Mouse (Mus musculus) neural tube, embryonic 10.5 days (tissue): Measurements from ENCODE around the gene Milr1.
"Not testable (repeated sequence)": the region's sequence is repeated elsewhere in the genome, so short reads cannot be mapped to it uniquely, and the experiment has no call there.

ENCODE experiments used
- DNase-seq: peaks from one replicate; pipeline ENCODE4 v3.0.0-alpha.2; 2017; ENCODE audit warnings: low spot score; ENCODE audit errors: extremely low spot score

Milr1 gene

GRCm38 (mm10) chr11:106773061-106773460 is 22.0 kb downstream of the Milr1 start:
- DNase-seq = no peak

- no peak for DNase-seq
Measured at GRCm38 (mm10) chr11:106776960-106777359, 25.9 kb downstream of the Milr1 start.

- DNase-seq = no peak
Measured at GRCm38 (mm10) chr11:106777395-106777794, 26.4 kb downstream of the Milr1 start.

- no peak for DNase-seq
Measured at GRCm38 (mm10) chr11:106778132-106778531, 27.1 kb downstream of the Milr1 start.

- DNase-seq = no peak
Measured at GRCm38 (mm10) chr11:106778589-106779387, 27.8 kb downstream of the Milr1 start.

GRCm38 (mm10) chr11:106779388-106780088 is 28.5 kb downstream of the Milr1 start, which contains the start of gene Polg2:
Gene Polg2, minus strand, starts transcription at chr11:106779537.
- DNase-seq = peak; percentile 92

GRCm38 (mm10) chr11:106780089-106780425 is 29.0 kb downstream of the Milr1 start:
- peak; percentile 22 for DNase-seq

GRCm38 (mm10) chr11:106780590-106781220 is 29.7 kb downstream of the Milr1 start:
- no peak for DNase-seq

- not testable (repeated sequence) for DNase-seq
Measured at GRCm38 (mm10) chr11:106782271-106782670, 31.2 kb downstream of the Milr1 start.

- no peak for DNase-seq
Measured at GRCm38 (mm10) chr11:106782841-106783764, 32.1 kb downstream of the Milr1 start.

GRCm38 (mm10) chr11:106784476-106784875 is 33.5 kb downstream of the Milr1 start:
- no peak for DNase-seq

GRCm38 (mm10) chr11:106785043-106785442 is 34.0 kb downstream of the Milr1 start:
- DNase-seq = no peak

- peak; percentile 80 for DNase-seq
Measured at GRCm38 (mm10) chr11:106787131-106788025, 36.4 kb downstream of the Milr1 start.

GRCm38 (mm10) chr11:106788026-106788774 is 37.2 kb downstream of the Milr1 start:
- DNase-seq = no peak

- peak; percentile 99 for DNase-seq
Measured at GRCm38 (mm10) chr11:106788775-106789459, 37.9 kb downstream of the Milr1 start, which contains the start of the genes Ddx5 and Cep95. Gene Ddx5, minus strand, starts transcription at chr11:106789185. Gene Cep95, plus strand, starts transcription at chr11:106789252.

GRCm38 (mm10) chr11:106789649-106790048 is 38.6 kb downstream of the Milr1 start:
- DNase-seq = peak; percentile 23

- no peak for DNase-seq
Measured at GRCm38 (mm10) chr11:106793846-106794245, 42.8 kb downstream of the Milr1 start.

GRCm38 (mm10) chr11:106795679-106796078 is 44.7 kb downstream of the Milr1 start:
- DNase-seq = no peak
